Mouse (Mus musculus) lung, embryonic 14.5 days (tissue): ENCODE data around the gene Dnajb11. TPM values are rescaled to one million over a fixed set of nuclear protein-coding genes. Genes with fewer than 3 reads are reported as not detected.

ENCODE experiments used
- ATAC-seq: fragments of 200-750 bp; cut with Nextera tagmentation; 2 replicates; pipeline ENCODE4 v1.8.0; 2017; ENCODE audit warnings: mild to moderate bottlenecking, moderate TSS enrichment, moderate library complexity; ENCODE audit not compliant: insufficient read depth
- DNase-seq: peaks from one replicate; pipeline ENCODE4 v3.0.0-alpha.2; 2015
- H3K27ac ChIP-seq: fragments of 300-500 bp; sonication (generic); 2 replicates; pipeline ENCODE4 v1.5.1; 2014; ENCODE audit warnings: low read depth, mild to moderate bottlenecking, moderate library complexity
- H3K27me3 ChIP-seq: fragments of 300-500 bp; sonication (generic); 2 replicates; pipeline ENCODE4 v1.6.1; 2014; ENCODE audit warnings: low read length, control low read depth; ENCODE audit not compliant: insufficient read depth
- H3K36me3 ChIP-seq: fragments of 300-500 bp; sonication (generic); 2 replicates; pipeline ENCODE4 v1.6.1; 2014; ENCODE audit warnings: control low read depth; ENCODE audit not compliant: insufficient read depth
- H3K4me1 ChIP-seq: fragments of 300-500 bp; sonication (generic); 2 replicates; pipeline ENCODE4 v1.6.1; 2014; ENCODE audit warnings: antibody characterized with exemption, control low read depth; ENCODE audit not compliant: insufficient read depth
- H3K4me2 ChIP-seq: fragments of 300-500 bp; sonication (generic); 2 replicates; pipeline ENCODE4 v1.6.1; 2014; ENCODE audit warnings: mild to moderate bottlenecking
- H3K4me3 ChIP-seq: fragments of 300-500 bp; sonication (generic); 2 replicates; pipeline ENCODE4 v1.5.1; 2014; ENCODE audit warnings: low read depth, low read length
- H3K9ac ChIP-seq: fragments of 300-500 bp; sonication (generic); 2 replicates; pipeline ENCODE4 v1.6.1; 2014
- H3K9me3 ChIP-seq: fragments of 300-500 bp; sonication (generic); 2 replicates; pipeline ENCODE4 v1.6.1; 2016; ENCODE audit warnings: low read depth, low read length, control low read depth
- CTCF ChIP-seq: IDR thresholded peaks from 2 replicates; pipeline ENCODE4 v1.5.1; 2016; ENCODE audit warnings: antibody characterized with exemption, low read depth
- WGBS: fragments of 180-500 bp; shearing (Covaris S2); extraction: QIAGEN DNeasy Blood & Tissue Kit; methylation state at CpG from one replicate; pipeline ENCODE4 v1.1.7; 2014; 5-methylcytosine and 5-hydroxymethylcytosine counted together
- polyA plus RNA-seq: library from polyadenylated mRNA; unstranded; fragments of >200 nt; fragmentation: Nextera tagmentation; extraction: Ambion mirVana; gene quantifications from 2 replicates; pipeline ENCODE4 v1.2.1, GENCODE M21; 2014

Dnajb11 gene
- 96.9 and 107 TPM in 2 replicates for polyA plus RNA-seq

DNA sequence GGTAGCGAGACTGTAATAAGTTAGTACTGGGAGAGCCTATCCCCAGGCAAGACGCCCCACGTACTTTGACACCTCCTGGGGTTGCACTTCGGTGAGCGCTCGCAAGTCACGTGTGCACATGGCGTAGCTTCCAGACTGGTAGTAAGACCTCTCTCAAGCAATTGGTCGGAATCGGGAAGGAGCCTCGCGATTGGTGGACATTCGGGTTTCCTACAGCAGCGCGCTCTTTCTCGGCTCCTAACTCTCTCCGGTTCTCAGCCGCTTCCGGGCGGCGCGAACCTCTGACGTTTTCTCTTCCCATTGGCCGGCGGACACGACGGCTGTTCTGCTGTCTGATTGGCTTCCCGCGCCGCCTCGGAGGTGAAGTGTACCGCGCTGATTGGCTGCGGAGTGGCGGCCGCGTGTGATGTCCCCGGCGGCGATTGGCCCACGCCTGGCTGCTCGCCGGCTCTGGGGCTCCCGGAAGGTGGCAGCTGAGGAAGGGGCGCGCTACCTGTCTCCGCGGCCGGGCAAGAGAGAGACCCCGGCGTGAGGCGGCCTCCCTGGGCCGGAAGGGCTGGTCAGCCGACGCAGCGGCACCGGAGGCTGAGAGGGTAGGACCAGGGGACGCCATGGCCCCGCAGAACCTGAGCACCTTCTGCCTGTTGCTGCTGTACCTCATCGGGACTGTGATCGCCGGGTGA lies at the start of gene Dnajb11, which contains the start of gene Tbccd1:
Gene Dnajb11, plus strand, starts transcription at position 415 of the 683 bp plus-strand sequence.
Gene Tbccd1, minus strand, starts transcription at position 239 of the 683 bp plus-strand sequence.
- Histone ChIP-seq H3K27me3 (no peaks in the 10 kb centered on the region), H3K4me2 (peak within 1 kb of the TSS; percentile 92), H3K4me1 (peaks cover 6% of the 10 kb centered on the region), H3K27ac (peak within 1 kb of the TSS; percentile 72), H3K9me3 (no peaks in the 10 kb centered on the region), H3K36me3 (peaks cover 15% of the 10 kb centered on the region), H3K4me3 (peak within 1 kb of the TSS; percentile 90), H3K9ac (peak within 1 kb of the TSS; percentile 89)
- no peak for TF ChIP-seq CTCF
- under 1% methylated on average over 61 of the region's 62 CpGs for WGBS
- ATAC-seq = peak; percentile 100
- DNase-seq = peak; percentile 99

DNA sequence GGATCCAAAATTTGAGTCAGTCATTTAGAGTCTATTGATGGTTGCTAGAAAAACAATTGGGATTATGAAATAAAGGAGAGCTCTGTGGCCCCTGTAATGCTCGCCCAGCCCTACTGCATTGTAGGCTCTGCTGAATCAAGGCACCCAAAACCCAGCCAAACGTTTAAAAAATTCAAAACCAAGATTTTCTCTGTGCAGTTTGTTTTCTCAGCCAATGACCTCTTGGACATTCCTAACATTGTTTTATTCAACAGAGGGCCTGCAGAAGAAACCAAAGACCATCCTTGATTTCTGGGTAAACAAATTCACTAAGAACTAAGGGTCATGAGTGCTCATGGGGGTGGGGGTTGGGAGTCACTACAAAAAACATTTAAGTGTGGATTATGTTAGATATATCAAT lies 46.2 kb upstream of the Dnajb11 start, which contains the start of gene Crygs:
Gene Crygs, minus strand, starts transcription at position 101 of the 400 bp plus-strand sequence.
- Histone ChIP-seq H3K4me1 (no peaks in the 10 kb centered on the region), H3K4me3 (no peak within 1 kb of the TSS), H3K27ac (no peak within 1 kb of the TSS), H3K4me2 (no peak within 1 kb of the TSS), H3K9ac (no peak within 1 kb of the TSS), H3K9me3 (no peaks in the 10 kb centered on the region), H3K36me3 (peaks cover 4% of the 10 kb centered on the region), H3K27me3 (no peaks in the 10 kb centered on the region)
- DNase-seq (no peak), ATAC-seq (no peak)
- 42% methylated on average over 2 of the region's 2 CpGs for WGBS
- no peak for TF ChIP-seq CTCF

DNA sequence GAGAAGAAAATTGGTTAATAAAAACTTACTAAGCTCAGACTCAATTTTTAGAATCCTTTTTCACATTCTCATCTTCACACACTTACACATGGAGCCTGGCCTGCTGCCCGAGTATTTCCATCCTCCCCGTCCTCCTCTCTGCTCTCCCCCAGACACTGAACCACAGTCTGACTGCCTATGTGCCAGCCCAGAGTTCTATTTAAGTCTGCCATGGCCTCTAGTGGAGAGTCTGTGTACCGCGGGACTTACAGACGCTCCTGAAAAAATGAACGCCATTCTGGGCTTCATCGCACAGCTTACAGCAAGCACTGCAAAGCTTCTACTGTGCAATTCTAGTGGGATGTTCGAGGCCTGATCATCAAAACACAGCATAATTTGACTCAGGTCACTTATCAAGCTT lies 36.9 kb upstream of the Dnajb11 start:
- H3K36me3 ChIP-seq = peaks cover 9% of the 10 kb centered on the region; the same call in 1 of the 2 replicates
- no peak overlapping the region for H3K4me3 ChIP-seq
- no peaks in the 10 kb centered on the region for H3K27me3 ChIP-seq
- 47% methylated on average over 8 of the region's 8 CpGs for WGBS
- TF ChIP-seq CTCF = peak; percentile 62
- no peak overlapping the region for H3K4me2 ChIP-seq
- no peak overlapping the region for H3K27ac ChIP-seq
- H3K9me3 ChIP-seq = no peaks in the 10 kb centered on the region
- ATAC-seq (peak; percentile 58; the same call in 1 of the 2 replicates), DNase-seq (peak; percentile 71)
- no peaks in the 10 kb centered on the region for H3K4me1 ChIP-seq
- H3K9ac ChIP-seq = no peak overlapping the region

DNA sequence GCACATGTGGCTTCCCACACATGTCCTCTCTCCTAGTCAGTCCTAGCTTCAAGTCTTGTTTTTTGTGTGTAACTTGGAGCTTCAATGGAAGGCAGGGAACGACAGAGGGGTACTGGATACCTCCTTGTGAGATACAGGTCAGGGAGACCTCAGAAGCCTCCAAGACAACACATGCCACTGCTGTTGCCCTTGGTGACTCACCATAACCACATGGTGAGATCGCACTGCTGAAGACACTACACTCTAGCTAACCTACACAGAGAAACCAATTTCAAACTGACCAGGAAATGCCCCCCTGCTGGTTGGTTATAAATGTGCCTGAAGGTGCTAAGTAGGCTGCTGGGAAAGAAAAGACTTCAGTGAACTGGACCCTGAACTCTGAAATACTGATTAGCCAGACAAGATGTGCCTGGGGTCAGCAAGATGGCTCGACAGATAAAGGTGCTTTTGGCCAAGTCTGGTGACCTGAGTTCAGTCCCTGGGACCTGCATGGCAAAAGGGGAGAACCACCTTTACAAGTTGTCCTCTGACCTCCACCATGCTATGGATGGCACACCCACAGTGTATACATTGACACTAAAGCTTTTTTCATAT lies 24.6 kb upstream of the Dnajb11 start:
- DNase-seq (no peak), ATAC-seq (no peak)
- 90% methylated on average over 3 of the region's 3 CpGs for WGBS
- Histone ChIP-seq H3K36me3 (peaks cover 24% of the 10 kb centered on the region), H3K27ac (no peak overlapping the region), H3K9me3 (no peaks in the 10 kb centered on the region), H3K4me3 (no peak overlapping the region), H3K27me3 (no peaks in the 10 kb centered on the region), H3K4me1 (no peaks in the 10 kb centered on the region), H3K4me2 (no peak overlapping the region), H3K9ac (no peak overlapping the region)
- TF ChIP-seq CTCF = no peak

DNA sequence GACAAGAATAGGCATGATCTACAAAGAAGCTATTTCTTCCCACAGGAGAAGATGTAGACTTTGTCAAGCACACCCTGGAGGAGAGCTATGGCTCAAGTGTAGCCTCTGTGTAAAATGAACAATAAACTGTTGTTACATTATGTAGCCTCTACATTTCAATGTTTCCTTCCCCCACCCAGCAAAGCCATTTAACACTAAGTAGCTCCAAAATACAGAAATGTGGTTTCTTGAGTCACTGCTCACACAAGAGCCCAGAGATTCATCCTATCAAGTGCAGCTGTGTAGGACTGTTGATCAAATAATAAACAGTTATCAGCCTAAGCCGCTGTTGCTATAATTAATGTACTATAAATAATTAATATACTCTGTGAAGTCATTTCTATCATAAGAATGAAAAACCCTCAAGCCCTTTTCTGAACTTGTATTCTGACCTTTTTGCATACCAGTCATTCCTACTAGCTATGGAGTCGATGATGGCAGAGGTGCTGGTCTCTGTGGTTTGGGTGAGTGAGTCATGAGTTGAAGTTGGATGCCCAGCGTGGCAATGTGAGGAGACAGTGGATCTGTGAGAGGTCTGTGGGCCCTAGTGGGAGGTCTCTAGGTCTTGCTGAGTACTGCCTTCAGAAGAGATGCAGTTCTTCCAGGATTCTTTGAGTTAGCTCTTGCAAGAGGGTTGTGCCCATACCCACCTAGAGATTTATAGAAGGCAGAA lies 18.3 kb upstream of the Dnajb11 start:
- Histone ChIP-seq H3K4me3 (no peak overlapping the region), H3K9ac (no peak overlapping the region), H3K4me2 (no peak overlapping the region), H3K27ac (no peak overlapping the region), H3K9me3 (no peaks in the 10 kb centered on the region), H3K4me1 (no peaks in the 10 kb centered on the region), H3K36me3 (peaks cover 35% of the 10 kb centered on the region), H3K27me3 (no peaks in the 10 kb centered on the region)
- ATAC-seq (no peak), DNase-seq (no peak)
- no peak for TF ChIP-seq CTCF
- WGBS = 88% methylated on average over 3 of the region's 3 CpGs

DNA sequence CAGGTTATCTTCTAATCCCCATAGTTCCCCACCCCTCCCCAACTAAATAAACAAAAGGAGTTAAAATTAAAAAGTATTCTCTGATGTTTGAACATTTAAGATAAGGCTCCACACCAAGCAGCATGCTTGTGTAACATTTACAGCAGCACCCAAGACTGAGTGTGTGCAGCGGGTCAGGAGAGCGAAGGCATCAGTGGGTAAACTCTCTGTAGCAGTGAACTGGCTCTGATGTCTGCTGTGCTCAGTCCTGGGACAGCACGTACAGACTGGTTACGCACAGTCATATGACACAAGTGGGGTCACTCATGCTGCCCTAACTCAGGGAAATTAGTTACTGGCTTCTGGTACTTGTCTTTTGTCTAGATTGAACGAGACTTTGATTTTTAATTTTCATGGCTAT lies 14.8 kb upstream of the Dnajb11 start:
- TF ChIP-seq CTCF = no peak
- Histone ChIP-seq H3K27me3 (no peaks in the 10 kb centered on the region), H3K4me3 (no peak overlapping the region), H3K4me1 (no peaks in the 10 kb centered on the region; the same call in 1 of the 2 replicates), H3K9me3 (no peaks in the 10 kb centered on the region), H3K4me2 (no peak overlapping the region), H3K36me3 (peaks cover 23% of the 10 kb centered on the region), H3K27ac (no peak overlapping the region), H3K9ac (no peak overlapping the region)
- WGBS = 80% methylated on average over 5 of the region's 5 CpGs
- DNase-seq (no peak), ATAC-seq (no peak)
